ENCODE assay signal across 13 mouse cellular contexts in the genomic region with DNA sequence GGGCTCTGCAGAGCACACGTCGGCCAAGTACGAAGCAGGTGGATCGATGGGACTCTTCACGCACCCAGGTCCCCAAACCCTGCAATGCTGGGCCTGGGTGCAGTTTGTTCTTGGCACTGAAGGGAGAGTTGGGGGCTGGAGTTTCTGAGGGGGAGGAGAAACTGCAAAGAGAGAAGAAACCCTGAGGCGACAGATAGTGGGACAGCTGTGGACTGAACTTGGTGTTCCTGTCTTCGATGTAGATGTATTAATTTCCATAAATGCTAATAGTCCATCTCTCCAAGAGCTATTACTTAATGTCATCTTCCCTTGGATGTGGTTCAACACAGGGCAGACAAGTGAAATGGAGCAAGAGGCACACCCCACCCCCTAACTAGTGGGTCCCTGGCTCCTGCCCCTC. TPM values are rescaled to one million over a fixed set of nuclear protein-coding genes. Genes with fewer than 3 reads are reported as not detected.
DNase-seq lines count a peak whose midpoint lies in the region; ATAC-seq lines count a peak whose summit lies in the region.
"Had no signal": no experiment of that assay in that cellular context is flagged by ENCODE, and none has a peak within 500 bp of the region (broad histone marks: within the 10 kb centered on the region; RNA-seq: fewer than 3 reads in every experiment).

No protein-coding gene starts in this region.

- no peaks in the 10 kb centered on the region for H3K36me3 ChIP-seq in kidney, embryonic 16.5 days (ENCODE audit: insufficient read depth, low read length)
- no peaks in the 10 kb centered on the region for H3K36me3 ChIP-seq in forebrain, embryonic 11.5 days (ENCODE audit: control insufficient read depth, insufficient read depth, low read length)
- H3K36me3 ChIP-seq: embryonic facial prominence, embryonic 12.5 days had no signal

- ATAC-seq in kidney, embryonic 16.5 days (ENCODE audit: low FRiP score, low TSS enrichment) = no peak
- ATAC-seq in forebrain, embryonic 11.5 days (replicated peaks; ENCODE audit: low FRiP score) = no peak
- no peak for ATAC-seq in granulocyte monocyte progenitor cell, adult 5-6 weeks (replicated peaks; ENCODE audit: poor library complexity, severe bottlenecking)

- 87% methylated on average over 7 of the region's 7 CpGs for WGBS in kidney, embryonic 16.5 days
- WGBS in forebrain, embryonic 11.5 days = 80% methylated on average over 7 of the region's 7 CpGs

- no peak overlapping the region for H3K4me3 ChIP-seq in kidney, embryonic 16.5 days (ENCODE audit: low read length)
- H3K4me3 ChIP-seq in forebrain, embryonic 11.5 days (ENCODE audit: low read depth, low read length) = no peak overlapping the region
- H3K4me3 ChIP-seq: gastrocnemius, adult 2 months had no signal

- peaks cover 7% of the 10 kb centered on the region for H3K27me3 ChIP-seq in kidney, embryonic 16.5 days (ENCODE audit: insufficient read depth, low read length)
- H3K27me3 ChIP-seq in forebrain, embryonic 11.5 days (ENCODE audit: control insufficient read depth, insufficient read depth, low read length) = peaks cover 8% of the 10 kb centered on the region; the same call in 1 of the 2 replicates
- H3K27me3 ChIP-seq: CH12.LX had no signal

- no peak overlapping the region for H3K9ac ChIP-seq in kidney, embryonic 16.5 days (replicated peaks; ENCODE audit: low read length)
- no peak overlapping the region; the same call in 1 of the 2 replicates for H3K9ac ChIP-seq in forebrain, embryonic 11.5 days (ENCODE audit: low read length)

- no peak overlapping the region for H3K27ac ChIP-seq in kidney, embryonic 16.5 days (ENCODE audit: low read length)
- H3K27ac ChIP-seq in forebrain, embryonic 11.5 days (ENCODE audit: low read depth, low read length) = no peak overlapping the region
- H3K27ac ChIP-seq: embryonic facial prominence, embryonic 12.5 days; gastrocnemius, adult 2 months had no signal

- no peak for DNase-seq in kidney, adult 18-20 months
- DNase-seq in forebrain, embryonic 11.5 days (ENCODE audit: low spot score) = no peak
- peak; percentile 80 for DNase-seq in layer of hippocampus, adult 9-11 months
- DNase-seq in naive thymus-derived CD4-positive, alpha-beta T cell, adult 2 months (ENCODE audit: low read depth) = peak; percentile 14
- DNase-seq in urinary bladder, adult 18-20 months (ENCODE audit: low spot score in 2 of 2) = no peak
- no peak for DNase-seq in heart, postnatal 4 days
- DNase-seq: gastrocnemius, adult 2 months; kidney, adult 2 months; lung, adult 18-20 months had no signal

- 0 out of 2 replicates have a peak, but pooled peaks cover 6% of the 10 kb centered on the region for H3K9me3 ChIP-seq in kidney, embryonic 16.5 days (ENCODE audit: low read length)
- H3K9me3 ChIP-seq in forebrain, embryonic 11.5 days (ENCODE audit: control insufficient read depth, low read length) = peaks cover 2% of the 10 kb centered on the region; the same call in 1 of the 2 replicates

- H3K4me1 ChIP-seq in kidney, embryonic 16.5 days (ENCODE audit: insufficient read depth, low read length) = peaks cover 13% of the 10 kb centered on the region
- peaks cover 13% of the 10 kb centered on the region for H3K4me1 ChIP-seq in forebrain, embryonic 11.5 days (replicated peaks; ENCODE audit: control insufficient read depth, insufficient read depth, low read length)

- peak overlapping the region; percentile 81; the same call in 1 of the 2 replicates for H3K4me2 ChIP-seq in kidney, embryonic 16.5 days (replicated peaks; ENCODE audit: low read depth, low read length)
- peak overlapping the region; percentile 74; the same call in 1 of the 2 replicates for H3K4me2 ChIP-seq in forebrain, embryonic 11.5 days (ENCODE audit: low read depth, low read length, severe bottlenecking)

RNA-seq across cellular contexts. Expression of a gene that starts 0.6 kb away (rescaled TPM):
- polyA plus RNA-seq in kidney, embryonic 16.5 days (2015; fragmentation: Nextera tagmentation; extraction: Ambion mirVana) = 5.0 and 5.2 TPM in 2 replicates
- polyA plus RNA-seq in forebrain, embryonic 11.5 days (2014; fragmentation: Nextera tagmentation; extraction: Ambion mirVana) = 5.9 and 7.6 TPM in 2 replicates
- 0.77 and 3.7 TPM in 2 replicates for total RNA-seq in granulocyte monocyte progenitor cell, adult 5-6 weeks (2014; fragmentation: Nextera tagmentation)
- 0.17 and 0.31 TPM in 2 replicates for total RNA-seq in granulocyte monocyte progenitor cell, adult 5-6 weeks (2017)
- 1 to 10 TPM; 1.5 to 2.6 TPM for total RNA-seq in heart, postnatal 4 days (2021)

RNA-seq across cellular contexts. Expression of a gene that starts 1.7 kb away (rescaled TPM):
- 5.9 and 6.6 TPM in 2 replicates for polyA plus RNA-seq in kidney, embryonic 16.5 days (2015; fragmentation: Nextera tagmentation; extraction: Ambion mirVana)
- polyA plus RNA-seq in forebrain, embryonic 11.5 days (2014; fragmentation: Nextera tagmentation; extraction: Ambion mirVana) = 10.5 and 13.2 TPM in 2 replicates
- total RNA-seq in granulocyte monocyte progenitor cell, adult 5-6 weeks (2014; fragmentation: Nextera tagmentation) = 84.3 and 85.6 TPM in 2 replicates
- 67.3 and 72.3 TPM in 2 replicates for total RNA-seq in granulocyte monocyte progenitor cell, adult 5-6 weeks (2017)
- total RNA-seq in heart, postnatal 4 days (2021) = 1 to 10 TPM; 2.3 to 2.4 TPM

Comparison
In these comparisons a context has a peak if more than half of its experiments do, and no peak if none do; other contexts are left out.
1. DNase-seq: peak in layer of hippocampus, adult 9-11 months (single experiment) and naive thymus-derived CD4-positive, alpha-beta T cell, adult 2 months (single experiment); none in kidney, adult 18-20 months (single experiment), forebrain, embryonic 11.5 days (single experiment), urinary bladder, adult 18-20 months (0 of 2) and heart, postnatal 4 days (single experiment).
2. RNA of a gene that starts 1.7 kb away (total RNA-seq): 67.3 to 85.6 TPM in granulocyte monocyte progenitor cell, adult 5-6 weeks; 2.3 to 2.4 TPM in heart, postnatal 4 days; every median in the first group is over 10 times any median in the second.